In genomic region chr7:50686337-50686736, GRCm38 (mm10) we compare ENCODE assay signal across 22 mouse cellular contexts.
"Had no signal": no experiment of that assay in that cellular context is flagged by ENCODE, and none has a peak within 500 bp of the region (broad histone marks: within the 10 kb centered on the region; RNA-seq: fewer than 3 reads in every experiment).

No protein-coding gene starts in this region.

- H3K9me3 ChIP-seq: liver, embryonic 13.5 days; liver, embryonic 15.5 days; lung, embryonic 15.5 days; midbrain, embryonic 10.5 days; neural tube, embryonic 13.5 days; neural tube, embryonic 15.5 days had no signal

- H3K27ac ChIP-seq: liver, embryonic 13.5 days; liver, embryonic 15.5 days; lung, embryonic 15.5 days; macrophage; midbrain, embryonic 10.5 days; neural tube, embryonic 13.5 days; neural tube, embryonic 15.5 days had no signal

- H3K9ac ChIP-seq: liver, embryonic 13.5 days; liver, embryonic 15.5 days; liver, postnatal 0 days; lung, embryonic 15.5 days; neural tube, embryonic 13.5 days; neural tube, embryonic 15.5 days had no signal

- H3K4me1 ChIP-seq: liver, embryonic 13.5 days; liver, embryonic 15.5 days; lung, embryonic 15.5 days; midbrain, embryonic 10.5 days; neural tube, embryonic 13.5 days; neural tube, embryonic 15.5 days had no signal

- DNase-seq: liver, embryonic 13.5 days; liver, postnatal 0 days; lung, adult 2 months; lung, postnatal 14 days; lung, postnatal 36 days; retina, postnatal 1 day; right cerebral cortex, adult 18-20 months; right cerebral cortex, postnatal 25 days; right cerebral cortex, postnatal 4 days; spleen, adult 18-20 months; thymus, adult 18-20 months; thymus, postnatal 14 days; thymus, postnatal 36 days had no signal

- ATAC-seq: liver, postnatal 0 days; lung, postnatal 0 days had no signal

- H3K4me3 ChIP-seq: liver, embryonic 13.5 days; liver, embryonic 15.5 days; lung, embryonic 15.5 days; midbrain, embryonic 10.5 days; myocyte; neural tube, embryonic 13.5 days; neural tube, embryonic 15.5 days had no signal

- H3K4me2 ChIP-seq: liver, embryonic 11.5 days; liver, embryonic 13.5 days; liver, embryonic 15.5 days; lung, embryonic 15.5 days; neural tube, embryonic 13.5 days; neural tube, embryonic 15.5 days had no signal

- H3K36me3 ChIP-seq: liver, embryonic 13.5 days; liver, embryonic 15.5 days; lung, embryonic 15.5 days; midbrain, embryonic 10.5 days; neural tube, embryonic 13.5 days; neural tube, embryonic 15.5 days had no signal

- H3K27me3 ChIP-seq: liver, embryonic 13.5 days; liver, embryonic 15.5 days; lung, embryonic 15.5 days; neural tube, embryonic 13.5 days; neural tube, embryonic 15.5 days had no signal
